Mouse (Mus musculus) layer of hippocampus, postnatal 10 days (tissue): ENCODE measurements around the gene Cd320. TPM values are rescaled to one million over a fixed set of nuclear protein-coding genes. Genes with fewer than 3 reads are reported as not detected.
A peak's percentile ranks its signal among the peaks of the same experiment; 100 is the strongest.
"Not testable (repeated sequence)": the region's sequence is repeated elsewhere in the genome, so short reads cannot be mapped to it uniquely, and the experiment has no call there.

Experiments
- DNase-seq, 2 experiments: peaks; one replicate each; pipeline ENCODE4 v3.0.0; 2021; ENCODE audit warnings: low spot score in 2 of 2
- total RNA-seq, 2 experiments: library from RNA; stranded (reverse); gene quantifications; 2 replicates each; pipeline ENCODE4 v1.2.3; 2021

Cd320 gene
- total RNA-seq, 2 experiments from 2014 or later: 25.1 to 27.1 TPM

DNA sequence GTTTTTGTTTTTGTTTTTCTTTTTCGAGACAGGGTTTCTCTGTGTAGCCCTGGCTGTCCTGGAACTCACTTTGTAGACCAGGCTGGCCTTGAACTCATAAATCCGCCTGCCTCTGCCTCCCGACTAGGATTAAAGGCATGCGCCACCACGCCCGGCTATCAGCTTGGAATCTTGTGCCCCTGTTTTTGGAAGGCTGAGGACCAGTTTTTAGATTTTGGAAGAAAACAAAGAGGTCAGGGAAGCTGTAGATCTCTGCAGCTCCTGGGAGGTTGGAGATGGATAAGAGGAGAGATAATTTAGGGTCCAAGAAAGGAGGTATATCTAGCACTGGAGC lies 17.9 kb upstream of the Cd320 start:
- DNase-seq: not testable (repeated sequence)

GRCm38 (mm10) chr17:33825462-33825861 lies 17.4 kb upstream of the Cd320 start:
- no peak for DNase-seq

GRCm38 (mm10) chr17:33826850-33827249 lies 16.0 kb upstream of the Cd320 start:
- DNase-seq: peak; percentile 75 to 77

GRCm38 (mm10) chr17:33828892-33829291 lies 14.0 kb upstream of the Cd320 start:
- no peak for DNase-seq

- no peak for DNase-seq
These were observed 13.3 kb upstream of the Cd320 start for GRCm38 (mm10) chr17:33829561-33829960.

DNA sequence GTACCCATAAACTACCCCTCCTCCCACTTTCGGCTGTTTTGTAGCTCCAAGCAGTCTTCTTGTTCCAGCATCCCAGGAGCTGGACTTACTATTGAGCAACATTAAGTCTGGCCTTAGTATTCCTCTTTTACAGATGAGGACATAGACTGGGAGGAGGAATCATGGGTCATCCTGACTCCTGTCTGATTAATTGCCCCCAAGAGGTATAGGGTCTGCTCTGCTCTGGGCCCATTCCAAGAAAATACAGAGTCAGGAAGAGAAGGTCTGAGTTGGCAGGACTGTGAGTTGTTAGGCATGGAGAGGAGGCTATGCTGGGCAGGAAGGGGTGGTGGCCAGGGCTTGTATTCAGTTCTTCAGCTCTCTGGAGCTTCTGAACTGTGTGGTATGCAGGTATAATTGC lies 1.3 kb downstream of the Cd320 start:
- DNase-seq: no peak

- DNase-seq: no peak
These were observed 5.2 kb downstream of the Cd320 start for GRCm38 (mm10) chr17:33848139-33848538.

GRCm38 (mm10) chr17:33851331-33851730 lies 8.4 kb downstream of the Cd320 start:
- DNase-seq: no peak

GRCm38 (mm10) chr17:33857816-33858215 lies 14.9 kb downstream of the Cd320 start:
- no peak for DNase-seq

- peak; percentile 51 to 52 for DNase-seq
These were observed 22.6 kb downstream of the Cd320 start for GRCm38 (mm10) chr17:33865330-33866030.

DNA sequence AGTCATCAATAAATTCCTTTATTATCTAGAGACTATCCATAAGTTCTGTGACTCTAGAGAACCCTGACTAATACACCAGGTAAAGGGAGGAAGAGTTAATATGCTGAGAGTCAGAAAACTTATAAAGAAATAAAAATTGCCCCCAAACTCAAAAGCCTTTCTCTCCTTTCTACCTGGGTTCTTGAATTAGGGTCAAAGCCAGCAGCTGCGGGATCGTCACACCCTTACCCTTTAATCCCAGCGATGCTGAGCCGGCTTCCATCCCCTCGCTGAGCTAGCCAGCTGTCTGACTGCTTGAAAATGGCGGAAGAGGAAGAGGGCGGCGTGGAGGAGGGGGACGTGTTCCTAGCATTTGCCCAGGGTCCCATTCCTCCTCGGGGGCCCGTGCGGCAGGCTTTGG lies 30.6 kb downstream of the Cd320 start, which contains the start of gene Gm7029:
Gm7029 (plus strand) TSS at position 301 of the 400 bp plus-strand sequence.
- DNase-seq: not testable (repeated sequence)

DNA sequence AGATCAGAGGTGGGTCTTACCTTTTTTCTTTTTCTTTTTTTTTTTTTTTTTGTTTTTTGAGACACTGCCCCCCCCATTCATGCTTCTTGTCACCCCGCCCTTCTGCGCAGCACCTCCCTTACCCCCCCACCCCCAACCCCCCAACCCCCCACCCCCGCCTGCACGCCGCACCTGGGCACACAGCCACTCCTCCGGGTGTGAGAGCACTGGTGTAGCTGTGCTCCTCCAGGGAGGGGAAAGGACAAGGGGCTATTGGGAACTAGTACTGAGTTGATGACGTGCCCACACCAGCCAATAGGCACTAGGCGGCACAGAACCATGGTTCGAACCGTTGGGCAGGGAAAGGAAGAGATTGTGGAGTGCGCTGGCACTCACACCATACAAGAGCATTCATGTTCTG lies 31.5 kb downstream of the Cd320 start:
- DNase-seq: no peak

- DNase-seq: not testable (repeated sequence)
These were observed 32.9 kb downstream of the Cd320 start for GRCm38 (mm10) chr17:33875797-33876196.

- DNase-seq: not testable (repeated sequence)
These were observed 41.4 kb downstream of the Cd320 start for GRCm38 (mm10) chr17:33884320-33884719.

GRCm38 (mm10) chr17:33887802-33888201 lies 44.9 kb downstream of the Cd320 start:
- not testable (repeated sequence) for DNase-seq

DNA sequence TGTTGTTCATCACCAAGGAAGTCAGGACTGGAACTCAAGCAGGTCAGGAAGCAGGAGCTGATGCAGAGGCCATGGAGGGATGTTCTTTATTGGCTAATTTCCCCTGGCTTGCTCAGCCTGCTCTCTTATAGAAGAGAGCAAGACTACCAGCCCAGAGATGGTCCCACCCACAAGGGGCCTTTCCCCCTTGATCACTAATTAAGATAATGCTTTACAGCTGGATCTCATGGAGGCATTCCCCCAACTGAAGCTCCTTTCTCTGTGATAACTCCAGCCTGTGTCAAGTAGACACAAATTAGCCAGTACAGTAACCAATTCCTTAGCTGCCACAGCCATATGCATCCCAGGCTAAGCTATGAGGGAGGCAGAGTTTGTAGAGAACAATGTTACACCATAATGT lies 45.3 kb downstream of the Cd320 start:
- not testable (repeated sequence) for DNase-seq

DNA sequence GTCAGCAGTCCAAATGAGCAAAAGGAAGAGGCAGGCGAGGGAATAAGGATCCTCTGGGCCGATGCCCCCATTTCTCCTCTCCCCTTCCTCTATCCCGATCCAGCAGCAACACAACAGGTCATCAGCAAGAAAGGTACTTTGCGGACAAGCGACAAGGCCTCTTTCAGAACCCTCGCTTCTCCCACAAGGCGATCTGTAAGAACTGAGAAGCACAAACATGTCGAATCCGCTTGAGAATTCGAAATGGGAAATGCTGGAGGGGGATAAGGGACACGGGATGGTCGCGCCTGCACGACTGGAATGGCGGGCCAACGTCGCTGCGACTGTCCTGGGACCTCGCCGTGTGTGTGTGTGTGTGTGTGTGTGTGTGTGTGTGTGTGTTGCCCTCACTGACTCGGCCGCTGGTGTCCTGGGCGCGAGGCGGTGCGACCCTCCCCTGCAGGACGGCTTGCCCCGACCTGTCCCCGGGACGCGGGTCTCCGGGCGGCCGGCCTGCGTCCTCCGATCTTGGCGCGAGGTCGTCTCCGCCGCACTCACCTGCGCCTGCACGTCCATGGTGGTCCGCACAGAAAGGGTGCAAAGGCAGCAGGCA lies 47.1 kb downstream of the Cd320 start:
- DNase-seq: not testable (repeated sequence)

GRCm38 (mm10) chr17:33890533-33891059 lies 47.7 kb downstream of the Cd320 start, which contains the start of gene Kifc1:
Kifc1 (minus strand) TSS chr17:33890661.
- DNase-seq: peak; percentile 100

DNA sequence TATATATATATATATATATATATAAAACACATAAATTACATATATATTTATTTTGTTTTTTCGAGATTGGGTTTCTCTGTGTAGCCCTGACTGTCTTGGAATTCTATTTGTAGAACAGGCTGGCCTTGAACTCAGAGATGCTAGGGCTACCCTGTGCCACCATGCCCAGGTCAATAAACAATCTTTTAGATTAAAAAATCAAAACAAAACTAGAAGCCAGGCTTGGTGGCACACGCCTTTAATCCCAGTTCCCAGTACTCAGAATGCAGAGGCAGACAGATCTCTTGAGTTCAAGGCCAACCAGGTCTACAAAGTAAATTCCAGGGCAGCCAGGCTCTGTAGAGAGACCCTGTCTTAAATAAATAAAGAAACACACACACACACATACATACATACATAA lies 48.5 kb downstream of the Cd320 start:
- DNase-seq: no peak

DNA sequence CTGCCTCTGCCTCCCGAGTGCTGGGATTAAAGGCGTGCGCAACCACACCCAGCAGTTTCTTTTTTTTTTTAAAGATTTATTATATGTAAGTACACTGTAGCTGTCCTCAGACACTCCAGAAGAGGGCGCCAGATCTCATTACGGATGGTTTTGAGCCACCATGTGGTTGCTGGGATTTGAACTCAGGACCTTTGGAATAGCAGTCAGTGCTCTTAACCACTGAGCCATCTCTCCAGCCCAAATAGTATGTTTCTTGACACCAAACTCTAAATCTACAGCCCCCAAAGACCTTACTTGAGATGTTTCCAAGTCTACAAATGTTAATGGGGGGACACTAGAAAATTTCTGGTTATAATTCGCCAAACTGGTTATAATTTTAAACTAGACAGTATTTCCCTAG lies 49.0 kb downstream of the Cd320 start:
- DNase-seq: not testable (repeated sequence)

- DNase-seq: no peak
These were observed 49.5 kb downstream of the Cd320 start for GRCm38 (mm10) chr17:33892429-33892828.

DNA sequence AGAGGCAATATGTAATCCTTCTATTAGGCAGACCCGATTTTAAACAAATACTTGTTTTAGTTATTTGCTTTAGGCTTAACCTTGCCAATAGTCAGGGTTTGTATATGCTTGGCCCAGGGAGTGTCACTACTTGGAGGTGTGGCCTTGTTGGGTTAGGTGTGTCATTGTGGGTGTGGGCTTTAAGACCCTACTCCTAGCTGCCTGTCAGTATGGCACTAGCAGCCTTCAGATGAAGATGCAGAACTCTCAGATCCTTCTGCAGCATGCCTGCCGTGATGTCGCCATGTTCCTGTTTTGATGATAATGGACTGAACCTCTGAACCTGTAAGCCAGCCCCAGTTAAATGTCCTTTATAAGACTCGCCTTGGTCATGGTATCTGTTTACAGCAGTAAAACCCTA lies 50.1 kb downstream of the Cd320 start:
- DNase-seq: not testable (repeated sequence)
